Mouse (Mus musculus) myocyte (in vitro differentiated cells): Measurements from ENCODE around the gene Syncrip. TPM values are rescaled to one million over a fixed set of nuclear protein-coding genes. Genes with fewer than 3 reads are reported as not detected.

Source experiments
- H3K27me3 ChIP-seq: one replicate; pipeline ENCODE4 v1.6.1; 2011; ENCODE audit not compliant: control insufficient read depth, insufficient read depth, insufficient read length
- H3K36me3 ChIP-seq: one replicate; pipeline ENCODE4 v1.6.1; 2011; ENCODE audit not compliant: control insufficient read depth, insufficient read depth
- H3K4me2 ChIP-seq: one replicate; pipeline ENCODE4 v1.6.1; 2011; ENCODE audit warnings: low read depth, control low read depth
- H3K4me3 ChIP-seq: one replicate; pipeline ENCODE4 v1.5.1; 2011; ENCODE audit warnings: mild to moderate bottlenecking, control low read depth, moderate library complexity
- H3K79me2 ChIP-seq: one replicate; pipeline ENCODE4 v1.6.1; 2011; ENCODE audit not compliant: control insufficient read depth, insufficient read depth
- H3ac ChIP-seq: one replicate; pipeline ENCODE4 v1.6.1; 2011; ENCODE audit not compliant: control insufficient read depth, insufficient read length
- CEBPB ChIP-seq: IDR thresholded peaks from 2 replicates; pipeline ENCODE4 v1.6.1; 2011; ENCODE audit warnings: mild to moderate bottlenecking, moderate library complexity; ENCODE audit not compliant: poor library complexity, insufficient read depth, severe bottlenecking
- E2F4 ChIP-seq: IDR thresholded peaks from one replicate; pipeline ENCODE4 v1.6.1; 2011; ENCODE audit warnings: mild to moderate bottlenecking, control low read depth, moderate library complexity; ENCODE audit not compliant: insufficient read depth
- MAX ChIP-seq: IDR thresholded peaks from one replicate; pipeline ENCODE4 v1.6.1; 2011; ENCODE audit warnings: low read depth, mild to moderate bottlenecking, control low read depth
- MYOD1 ChIP-seq, 3 experiments: IDR thresholded peaks; one replicate each; pipeline ENCODE4 v1.6.1; 2011; ENCODE audit warnings: control low read depth in 2 of 3, low read depth in 2 of 3, mild to moderate bottlenecking in 2 of 3, moderate library complexity in 1 of 3; ENCODE audit not compliant: insufficient read length in 2 of 3, control insufficient read depth in 1 of 3
- MYOG ChIP-seq, 3 experiments: IDR thresholded peaks; one replicate each; pipeline ENCODE4 v1.6.1; 2011; ENCODE audit warnings: control low read depth in 2 of 3, low read depth in 2 of 3, mild to moderate bottlenecking in 2 of 3; ENCODE audit not compliant: insufficient read length in 2 of 3, control insufficient read depth in 1 of 3, insufficient read depth in 1 of 3
- POLR2A ChIP-seq: IDR thresholded peaks from one replicate; pipeline ENCODE4 v1.6.1; 2011; ENCODE audit warnings: low read depth, mild to moderate bottlenecking, control low read depth, moderate library complexity; ENCODE audit not compliant: insufficient read length
- POLR2AphosphoS2 ChIP-seq: IDR thresholded peaks from one replicate; pipeline ENCODE4 v1.6.1; 2011; ENCODE audit warnings: low read depth, control low read depth; ENCODE audit not compliant: insufficient read length
- REST ChIP-seq: IDR thresholded peaks from one replicate; pipeline ENCODE4 v1.6.1; 2011; ENCODE audit warnings: mild to moderate bottlenecking, control low read depth, moderate library complexity; ENCODE audit not compliant: insufficient read depth, insufficient read length
- SRF ChIP-seq: IDR thresholded peaks from one replicate; pipeline ENCODE4 v1.6.1; 2011; ENCODE audit warnings: low read depth; ENCODE audit not compliant: control insufficient read depth, insufficient read length
- TCF12 ChIP-seq: IDR thresholded peaks from one replicate; pipeline ENCODE4 v1.6.1; 2011; ENCODE audit warnings: mild to moderate bottlenecking, control low read depth; ENCODE audit not compliant: poor library complexity, insufficient read depth, severe bottlenecking
- TCF3 ChIP-seq: IDR thresholded peaks from one replicate; pipeline ENCODE4 v1.6.1; 2011; ENCODE audit warnings: low read depth, control low read depth; ENCODE audit not compliant: insufficient read length
- USF1 ChIP-seq: IDR thresholded peaks from one replicate; pipeline ENCODE4 v1.6.1; 2011; ENCODE audit warnings: low read depth, mild to moderate bottlenecking, control low read depth, moderate library complexity
- polyA plus RNA-seq: library from polyadenylated mRNA; unstranded; fragments of >200 nt; fragmentation: generic; extraction: Trizol; gene quantifications from one replicate; pipeline ENCODE4 v1.2.1, GENCODE M21; 2012; ENCODE audit warnings: missing spikeins

Gene Syncrip
- polyA plus RNA-seq, 1 experiment: 41.8 TPM

- no peaks in the 10 kb centered on the region for H3K27me3 ChIP-seq
- TF ChIP-seq E2F4: no peak
- TF ChIP-seq SRF: no peak
- TF ChIP-seq USF1: no peak
- no peak for TF ChIP-seq REST
- TF ChIP-seq TCF3: no peak
- no peak for TF ChIP-seq TCF12
- no peak for TF ChIP-seq CEBPB
- no peak for TF ChIP-seq MYOG (IDR thresholded peaks at IDR 0.05; ENCODE audit: control insufficient read depth in 1 of 3, insufficient read depth in 1 of 3, insufficient read length in 2 of 3, low read depth in 2 of 3)
- no peak for TF ChIP-seq MYOD1 (IDR thresholded peaks at IDR 0.05; ENCODE audit: control insufficient read depth in 1 of 3, insufficient read length in 2 of 3, low read depth in 2 of 3)
- no peak for TF ChIP-seq POLR2A
- TF ChIP-seq MAX: no peak
- no peak for TF ChIP-seq POLR2AphosphoS2
- H3K4me3 ChIP-seq: no peak overlapping the region
- no peaks in the 10 kb centered on the region for H3K79me2 ChIP-seq
- no peak overlapping the region for H3ac ChIP-seq
- H3K36me3 ChIP-seq: peaks cover 5% of the 10 kb centered on the region
- no peak overlapping the region for H3K4me2 ChIP-seq
Observed at GRCm38 (mm10) chr9:88424356-88424755, 58.0 kb downstream of the Syncrip start.

GRCm38 (mm10) chr9:88422428-88422827 is 59.9 kb downstream of the Syncrip start:
- Histone ChIP-seq H3K4me3 (no peak overlapping the region), H3K4me2 (no peak overlapping the region), H3K79me2 (no peaks in the 10 kb centered on the region), H3K27me3 (no peaks in the 10 kb centered on the region), H3ac (no peak overlapping the region), H3K36me3 (peaks cover 5% of the 10 kb centered on the region)
- no peak for TF ChIP-seq CEBPB
- no peak for TF ChIP-seq TCF3
- TF ChIP-seq MAX: no peak
- no peak for TF ChIP-seq USF1
- no peak for TF ChIP-seq E2F4
- no peak for TF ChIP-seq MYOG (IDR thresholded peaks at IDR 0.05; ENCODE audit: control insufficient read depth in 1 of 3, insufficient read depth in 1 of 3, insufficient read length in 2 of 3, low read depth in 2 of 3)
- no peak for TF ChIP-seq TCF12
- no peak for TF ChIP-seq POLR2A
- TF ChIP-seq REST: no peak
- TF ChIP-seq SRF: no peak
- TF ChIP-seq MYOD1 (IDR thresholded peaks at IDR 0.05; ENCODE audit: control insufficient read depth in 1 of 3, insufficient read length in 2 of 3, low read depth in 2 of 3): no peak
- TF ChIP-seq POLR2AphosphoS2: no peak

- Histone ChIP-seq H3K4me2 (no peak overlapping the region), H3ac (no peak overlapping the region), H3K4me3 (no peak overlapping the region), H3K27me3 (no peaks in the 10 kb centered on the region), H3K79me2 (no peaks in the 10 kb centered on the region), H3K36me3 (peaks cover 2% of the 10 kb centered on the region)
- TF ChIP-seq SRF (no peak), MYOG (IDR thresholded peaks at IDR 0.05; ENCODE audit: control insufficient read depth in 1 of 3, insufficient read depth in 1 of 3, insufficient read length in 2 of 3, low read depth in 2 of 3) (no peak), E2F4 (no peak), MAX (no peak), MYOD1 (IDR thresholded peaks at IDR 0.05; ENCODE audit: control insufficient read depth in 1 of 3, insufficient read length in 2 of 3, low read depth in 2 of 3) (no peak)
Observed at GRCm38 (mm10) chr9:88416752-88417151, 65.6 kb downstream of the Syncrip start.

GRCm38 (mm10) chr9:88409978-88410377 is 72.4 kb downstream of the Syncrip start:
- H3K79me2 ChIP-seq: no peaks in the 10 kb centered on the region
- H3K36me3 ChIP-seq: peaks cover 3% of the 10 kb centered on the region
- H3K27me3 ChIP-seq: no peaks in the 10 kb centered on the region
- no peak for TF ChIP-seq E2F4
- no peak for TF ChIP-seq POLR2AphosphoS2
- no peak overlapping the region for H3ac ChIP-seq
- H3K4me3 ChIP-seq: no peak overlapping the region
- H3K4me2 ChIP-seq: no peak overlapping the region

- TF ChIP-seq POLR2A (no peak), SRF (no peak), TCF3 (no peak), REST (no peak), TCF12 (no peak), E2F4 (no peak), MYOD1 (IDR thresholded peaks at IDR 0.05; ENCODE audit: control insufficient read depth in 1 of 3, insufficient read length in 2 of 3, low read depth in 2 of 3) (no peak), MAX (no peak), USF1 (no peak), CEBPB (no peak), MYOG (IDR thresholded peaks at IDR 0.05; ENCODE audit: control insufficient read depth in 1 of 3, insufficient read depth in 1 of 3, insufficient read length in 2 of 3, low read depth in 2 of 3) (no peak), POLR2AphosphoS2 (no peak)
- H3K79me2 ChIP-seq: no peaks in the 10 kb centered on the region
- peaks cover 17% of the 10 kb centered on the region for H3K36me3 ChIP-seq
- no peak overlapping the region for H3ac ChIP-seq
- H3K27me3 ChIP-seq: no peaks in the 10 kb centered on the region
- no peak overlapping the region for H3K4me2 ChIP-seq
- no peak overlapping the region for H3K4me3 ChIP-seq
Observed at GRCm38 (mm10) chr9:88404515-88404914, 77.9 kb downstream of the Syncrip start.
